Mouse (Mus musculus) G1E-ER4 (cell line): ENCODE results near the gene Mrm2. TPM values are rescaled to one million over a fixed set of nuclear protein-coding genes. Genes with fewer than 3 reads are reported as not detected.

ENCODE experiments used
- GATA1 ChIP-seq: IDR thresholded peaks from one replicate; pipeline ENCODE4 v1.8.0; 2012; ENCODE audit warnings: low read length, inconsistent platforms
- polyA plus RNA-seq: library from polyadenylated mRNA; stranded (reverse); fragments of >175 nt; gene quantifications from 2 replicates; pipeline ENCODE4 v1.2.3, GENCODE M21; 2012

Gene Mrm2
- polyA plus RNA-seq, 1 experiment, result 13.4 TPM

DNA sequence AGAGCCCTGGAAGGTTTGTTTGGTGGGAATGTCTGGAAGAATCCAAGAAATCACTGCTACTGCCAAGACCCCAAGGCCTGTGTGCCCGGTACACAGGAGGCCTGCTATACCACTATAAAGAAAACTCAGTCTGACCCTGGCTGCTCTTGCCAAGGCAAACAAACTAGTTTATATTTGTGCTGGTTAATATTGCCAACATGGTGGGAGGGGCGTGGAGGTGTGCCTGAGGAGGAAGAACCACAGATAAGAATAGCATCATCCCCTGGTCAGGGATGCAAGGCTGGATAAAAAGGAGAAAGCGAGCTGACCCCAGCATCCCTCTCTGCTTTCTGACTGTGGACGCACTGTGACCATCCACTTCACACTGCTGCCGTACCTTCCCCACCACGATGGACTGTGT is 20.7 kb upstream of the Mrm2 start:
- TF ChIP-seq GATA1, result no peak

DNA sequence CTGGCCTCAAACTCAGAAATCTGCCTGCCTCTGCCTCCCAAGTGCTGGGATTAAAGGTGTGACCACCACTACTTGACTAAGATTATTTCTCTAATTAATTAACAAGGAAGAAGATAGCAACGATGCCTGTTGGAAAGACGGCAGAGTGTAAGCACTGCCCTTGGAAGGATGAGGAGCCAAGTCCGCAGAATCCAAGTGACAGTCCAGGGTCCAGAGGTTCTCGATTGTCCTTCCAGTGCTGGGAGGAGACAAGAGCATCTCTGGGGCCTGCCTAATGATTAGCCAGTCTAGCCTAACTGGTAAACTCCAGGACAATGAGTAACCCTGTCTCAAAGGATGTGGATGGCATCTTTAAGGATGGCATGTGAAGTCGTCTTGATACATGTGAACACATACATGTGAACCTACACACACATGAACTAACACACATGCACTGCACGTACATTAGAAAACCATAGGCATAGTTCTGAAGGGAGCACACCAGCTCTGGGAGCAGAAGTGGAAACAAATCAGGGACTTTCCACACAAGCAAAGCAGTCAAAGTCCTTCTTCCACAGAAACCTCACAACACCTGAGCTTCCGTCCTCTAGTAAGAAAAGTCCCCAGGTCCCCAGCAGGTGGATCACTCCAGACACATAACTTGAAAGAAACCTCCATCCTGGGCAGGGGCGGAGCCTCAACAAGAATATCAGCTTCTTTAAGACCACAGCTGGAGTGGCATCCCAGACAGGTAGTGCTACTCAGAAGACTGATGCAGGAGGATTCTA is 19.2 kb upstream of the Mrm2 start:
- no peak for TF ChIP-seq GATA1

DNA sequence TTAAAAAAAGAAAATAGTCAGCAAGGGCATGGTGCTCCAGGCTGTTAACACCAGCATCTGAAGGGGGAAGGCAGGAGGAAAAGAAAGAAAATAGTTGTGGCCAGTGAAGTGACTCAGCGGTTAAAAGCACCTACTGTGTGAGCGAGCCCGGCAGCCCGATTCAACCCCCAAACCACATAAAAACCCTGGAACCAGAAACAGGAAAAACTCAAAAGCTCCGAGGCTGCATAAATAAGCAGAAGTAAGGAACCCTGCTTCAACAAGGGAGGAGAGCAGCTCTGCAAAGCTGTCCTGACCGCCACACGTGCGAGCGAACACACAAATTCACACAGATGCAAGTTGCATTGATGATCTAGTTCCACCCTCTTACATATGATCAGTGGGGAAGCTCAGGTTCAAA is 18.2 kb upstream of the Mrm2 start:
- TF ChIP-seq GATA1, result no peak

DNA sequence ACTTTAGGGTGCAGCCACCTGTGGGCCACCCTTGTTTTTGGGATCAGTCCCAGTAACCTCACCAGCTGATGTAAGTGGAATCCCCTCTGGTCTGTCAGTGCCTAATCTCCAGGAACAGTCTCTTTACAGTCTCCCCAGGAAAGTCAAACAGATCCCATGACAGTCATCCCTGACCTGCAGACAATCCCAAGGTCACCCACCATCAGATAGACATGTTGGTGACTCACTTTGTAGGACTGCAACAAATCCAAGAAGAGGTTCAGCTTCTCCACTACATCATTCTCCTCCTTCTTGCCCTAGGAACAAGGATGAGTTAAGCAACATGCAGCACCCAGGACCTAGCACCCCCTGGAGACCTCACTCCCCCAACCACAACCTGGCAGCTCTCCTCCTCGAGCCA is 14.4 kb upstream of the Mrm2 start:
- TF ChIP-seq GATA1, result no peak

DNA sequence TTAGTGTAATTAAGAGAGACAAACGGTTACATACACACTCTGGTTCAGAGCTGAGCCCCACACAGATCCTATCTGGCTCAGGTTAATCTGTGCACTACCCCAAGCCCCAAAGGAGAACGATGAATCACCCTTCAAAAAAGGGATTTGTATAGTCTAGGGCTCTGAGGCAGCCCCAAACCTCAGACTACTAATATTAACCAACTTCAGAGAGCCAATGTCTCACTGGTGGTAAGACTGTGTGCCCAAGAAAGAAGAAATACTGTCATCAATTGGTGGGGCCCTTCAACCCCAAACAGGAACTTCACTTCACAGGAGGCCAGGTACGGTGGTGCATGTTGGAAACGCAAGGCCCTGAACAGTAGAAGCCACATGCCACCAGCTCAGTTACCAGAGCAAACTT is 13.5 kb upstream of the Mrm2 start:
- no peak for TF ChIP-seq GATA1

DNA sequence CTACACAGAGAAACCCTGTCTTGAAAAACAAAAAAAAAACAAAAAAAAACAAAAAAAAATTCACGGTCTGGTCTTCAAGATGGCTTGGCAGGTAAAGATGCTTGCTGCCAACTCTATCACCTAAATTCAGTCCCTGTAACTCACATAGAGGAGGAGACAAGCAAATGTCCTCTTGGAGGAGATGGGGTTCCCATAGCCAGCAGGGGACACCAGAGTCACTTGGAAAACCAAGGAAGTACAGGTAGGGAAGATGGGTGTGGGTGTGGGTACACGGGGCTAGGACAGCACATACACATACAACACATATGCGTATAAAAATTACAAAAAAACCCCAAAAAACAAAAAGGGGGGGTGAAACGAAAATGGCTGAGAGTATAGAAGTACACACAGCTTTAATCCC is 11.2 kb upstream of the Mrm2 start:
- TF ChIP-seq GATA1, result no peak

DNA sequence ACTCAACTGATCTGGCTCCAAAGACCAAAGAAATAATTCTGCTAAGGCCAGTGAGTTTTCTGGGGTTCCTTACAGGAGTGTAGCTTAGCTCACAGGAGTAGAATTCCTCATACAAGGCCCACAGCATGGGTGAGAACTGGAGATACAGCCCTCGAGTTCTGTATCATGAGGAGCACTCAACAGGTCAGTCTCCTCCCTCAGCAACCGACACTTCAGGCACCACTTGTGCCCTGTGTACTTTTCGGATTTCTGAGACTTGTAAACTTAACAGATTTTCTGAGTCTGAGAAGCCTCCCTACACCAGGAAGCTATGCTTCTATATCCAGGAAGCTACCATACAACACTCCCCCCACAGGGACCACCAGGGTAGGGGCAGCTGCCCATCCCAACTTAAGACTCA is 8.1 kb upstream of the Mrm2 start:
- TF ChIP-seq GATA1, result no peak

DNA sequence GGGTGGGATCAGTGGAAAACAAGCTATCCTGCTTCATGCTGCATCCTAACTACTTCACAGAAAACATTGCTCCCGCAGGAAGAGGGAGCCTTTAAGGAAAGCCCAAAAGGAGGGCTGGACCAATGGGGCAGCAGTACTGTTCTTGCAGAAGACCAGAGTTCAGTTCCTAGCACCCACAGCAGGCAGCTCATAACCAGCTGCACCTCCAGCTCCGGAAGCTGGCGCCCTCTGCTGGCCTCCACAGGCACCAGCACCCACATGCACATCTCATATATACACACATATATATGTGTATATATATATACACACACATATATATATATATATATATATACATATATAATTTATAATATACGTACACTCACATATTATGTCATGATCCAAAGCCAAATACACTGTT is 7.1 kb upstream of the Mrm2 start:
- no peak for TF ChIP-seq GATA1

DNA sequence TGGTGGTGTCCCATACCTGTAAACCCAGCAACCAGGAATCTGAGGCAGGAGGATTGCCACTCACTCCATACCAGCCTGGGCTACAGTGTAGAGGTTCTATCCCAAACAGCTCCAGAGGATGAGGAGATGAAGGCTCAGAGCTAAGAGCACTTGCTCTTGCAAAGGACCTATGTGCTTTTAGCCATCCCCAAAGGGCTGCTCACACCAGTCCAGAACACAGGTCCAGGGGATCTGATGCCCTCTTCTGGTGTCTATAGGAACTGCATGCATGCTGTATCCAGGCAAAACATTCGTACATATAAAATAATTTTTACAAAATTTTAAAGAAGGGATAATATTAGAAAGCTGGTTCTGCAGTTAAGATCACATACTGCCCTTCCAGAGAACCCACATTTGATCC is 5.0 kb upstream of the Mrm2 start:
- no peak for TF ChIP-seq GATA1

DNA sequence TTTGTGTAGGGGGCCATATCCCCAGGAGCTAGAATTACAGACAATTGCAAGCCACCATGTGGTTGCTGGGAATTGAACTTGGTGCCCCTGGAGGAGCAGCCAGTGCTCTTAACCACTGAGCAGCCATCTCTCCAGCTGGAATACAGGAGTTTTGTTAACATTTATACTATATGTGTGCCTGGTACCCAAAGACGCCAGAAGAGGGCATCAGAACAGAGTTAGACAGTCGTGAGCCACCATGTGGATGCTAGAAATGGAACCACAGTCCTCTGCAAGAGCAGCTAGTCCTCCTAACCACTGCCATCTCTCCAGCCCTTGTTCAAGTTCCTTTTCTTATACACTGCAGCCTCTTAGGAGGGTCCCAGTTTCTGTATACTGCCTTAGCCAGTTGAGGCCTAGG is 1.9 kb upstream of the Mrm2 start:
- no peak for TF ChIP-seq GATA1

DNA sequence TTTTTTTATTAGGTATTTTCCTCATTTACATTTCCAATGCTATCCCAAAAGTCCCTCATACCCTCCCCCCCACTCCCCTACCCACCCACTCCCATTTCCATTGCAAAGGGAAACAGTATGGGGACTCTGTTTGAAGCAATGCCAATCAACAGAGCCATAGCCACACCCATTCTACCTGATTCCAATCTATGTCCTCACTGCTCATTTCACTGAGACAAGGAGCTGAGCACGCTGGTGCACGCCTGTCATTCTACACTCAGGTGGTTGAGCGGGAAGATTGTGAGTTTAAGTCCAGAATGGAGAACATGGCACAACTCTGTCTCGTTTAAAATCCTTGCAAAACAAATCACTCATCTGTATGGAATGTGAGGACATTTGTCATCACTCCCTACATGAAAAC is 821 bp upstream of the Mrm2 start:
- no peak for TF ChIP-seq GATA1

DNA sequence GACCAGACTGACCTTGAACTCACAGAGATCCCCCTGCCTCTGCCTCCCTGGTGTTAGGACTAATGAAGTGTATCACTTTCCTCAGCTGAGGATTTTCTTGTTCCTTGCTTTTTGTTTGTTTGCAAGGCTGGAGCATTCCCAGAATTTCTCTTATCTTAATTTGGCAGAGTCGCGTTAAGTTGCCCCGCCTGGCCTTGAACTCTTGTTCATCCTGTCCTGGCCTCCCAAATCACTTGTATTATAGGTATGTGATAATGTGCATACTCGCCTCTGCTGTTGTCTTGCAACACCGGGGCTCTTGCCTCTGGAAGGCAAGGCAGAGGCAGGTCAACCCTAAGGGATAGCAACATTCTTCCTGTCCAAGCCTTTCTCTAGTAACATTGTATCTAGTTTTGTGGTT is 7.6 kb downstream of the Mrm2 start:
- TF ChIP-seq GATA1, result no peak

DNA sequence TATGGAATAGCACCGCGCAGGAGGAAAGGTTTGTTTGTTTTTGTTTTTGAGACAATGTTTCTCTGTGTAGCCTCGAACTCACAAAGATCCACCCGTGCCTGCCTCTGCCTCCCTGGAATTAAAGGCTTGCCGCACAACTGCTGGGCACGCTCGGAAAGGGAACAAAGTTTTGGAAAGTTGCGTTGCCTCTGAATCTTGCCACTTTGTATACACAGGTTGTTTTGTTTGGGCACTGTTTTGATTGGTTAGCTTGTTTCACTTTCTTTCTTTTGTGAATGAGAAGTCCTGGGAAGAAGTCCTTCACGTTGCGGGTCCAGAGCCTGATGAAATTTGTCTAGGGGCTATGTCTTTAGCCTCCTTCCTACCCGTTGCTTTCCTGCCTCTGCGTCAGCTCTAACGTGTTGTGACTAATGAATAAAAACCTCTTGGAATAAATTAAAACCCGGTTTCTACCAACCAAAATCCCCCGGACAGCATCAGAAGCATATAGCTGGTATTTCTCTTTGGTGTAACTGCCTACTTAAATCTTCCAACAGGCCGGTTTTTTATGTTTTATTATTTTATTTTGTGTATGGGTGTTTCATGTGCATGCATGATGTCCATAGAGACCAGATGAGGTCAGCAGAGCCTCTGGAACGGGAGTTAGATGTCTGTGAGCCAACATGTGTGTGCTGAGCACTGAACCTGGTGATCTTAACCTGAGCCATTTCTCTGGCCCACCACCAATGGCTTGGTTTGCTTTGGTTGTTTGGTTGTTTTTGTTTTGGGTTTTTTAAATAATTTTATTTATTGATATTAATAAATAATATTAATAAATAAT is 9.7 kb downstream of the Mrm2 start:
- no peak for TF ChIP-seq GATA1

DNA sequence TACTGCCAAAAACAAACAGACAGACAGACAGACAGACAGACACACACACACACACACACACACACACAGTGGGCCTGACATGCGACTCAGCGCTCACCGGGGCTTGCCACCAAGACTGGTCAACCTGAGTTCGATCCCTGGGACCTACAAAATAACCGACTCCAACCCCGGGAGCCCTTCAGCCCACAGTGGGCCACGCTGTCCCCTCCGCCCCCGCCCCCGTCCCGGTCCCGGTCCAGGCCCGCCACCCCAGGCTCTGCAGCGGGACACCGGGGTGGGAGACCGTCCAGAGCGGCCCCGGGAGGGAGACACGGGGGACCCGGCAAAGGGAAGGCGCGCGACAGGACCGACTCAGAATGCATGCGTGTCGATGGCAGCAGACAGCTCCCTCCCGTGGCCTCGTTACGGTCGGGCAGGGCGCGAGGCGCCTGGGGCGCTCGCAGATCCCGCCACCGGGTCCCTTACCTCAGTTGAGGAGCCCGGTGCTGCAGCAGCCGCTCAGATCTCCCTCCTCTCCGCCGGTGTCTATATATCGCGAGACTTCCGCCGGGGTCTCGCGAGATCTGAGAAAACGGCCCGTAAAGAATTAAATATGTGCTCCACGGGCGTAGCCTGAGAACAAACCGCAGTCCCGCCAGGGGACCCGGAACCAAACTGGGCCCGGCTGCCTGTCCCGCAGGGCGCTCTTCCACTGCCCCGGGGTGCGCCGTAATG is 10.5 kb downstream of the Mrm2 start, which contains the start of the genes Mad1l1 and Nudt1:
Mad1l1 (minus strand) TSS at position 511 of the 714 bp plus-strand sequence.
Nudt1 (plus strand) TSS at position 615 of the 714 bp plus-strand sequence.
- no peak for TF ChIP-seq GATA1

DNA sequence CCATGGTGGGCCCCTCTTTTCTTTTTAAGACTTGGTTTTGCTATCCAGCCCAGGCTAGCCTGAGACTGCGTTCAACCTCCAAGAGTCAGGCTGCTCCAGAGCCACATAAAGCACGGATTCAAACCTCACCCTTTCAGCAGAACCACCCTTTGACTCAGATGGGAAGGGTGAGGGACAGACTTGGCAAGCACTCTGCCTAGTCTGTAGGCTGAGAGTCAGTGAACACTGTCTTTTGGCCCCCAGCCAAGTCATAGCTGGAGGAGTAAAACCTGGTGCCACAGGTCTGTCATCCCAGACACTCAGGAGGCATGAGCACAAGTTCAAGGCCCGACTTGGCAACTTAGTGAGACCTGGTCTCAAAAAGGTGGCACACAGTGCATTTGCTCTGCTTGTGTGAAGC is 15.0 kb downstream of the Mrm2 start:
- TF ChIP-seq GATA1, result no peak

DNA sequence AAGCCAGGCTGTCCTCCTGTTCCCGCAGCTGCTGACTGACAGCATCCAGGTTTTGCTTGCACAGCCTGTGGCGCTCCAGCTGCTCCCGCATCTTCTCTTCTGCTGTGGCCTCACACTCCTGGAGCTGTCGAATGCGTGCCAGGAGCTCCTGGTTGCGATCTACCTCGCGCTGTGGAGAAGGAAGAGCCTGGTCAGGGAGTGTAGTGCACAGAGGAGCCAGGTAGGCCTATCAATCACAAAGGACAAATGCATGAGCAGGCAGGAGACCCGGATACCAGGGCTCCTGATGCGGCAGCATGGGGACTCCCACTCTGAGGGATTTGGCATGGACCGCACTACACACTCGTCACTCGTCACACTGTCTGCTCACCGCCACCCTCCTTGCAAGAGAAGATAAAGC is 24.1 kb downstream of the Mrm2 start:
- TF ChIP-seq GATA1, result no peak
